Mouse (Mus musculus): Measurements from ENCODE around the gene Gm10134. TPM values are rescaled to one million over a fixed set of nuclear protein-coding genes. Genes with fewer than 3 reads are reported as not detected.

Gm10134 gene
- total and polyA plus RNA-seq, 3 experiments, result not detected

DNA sequence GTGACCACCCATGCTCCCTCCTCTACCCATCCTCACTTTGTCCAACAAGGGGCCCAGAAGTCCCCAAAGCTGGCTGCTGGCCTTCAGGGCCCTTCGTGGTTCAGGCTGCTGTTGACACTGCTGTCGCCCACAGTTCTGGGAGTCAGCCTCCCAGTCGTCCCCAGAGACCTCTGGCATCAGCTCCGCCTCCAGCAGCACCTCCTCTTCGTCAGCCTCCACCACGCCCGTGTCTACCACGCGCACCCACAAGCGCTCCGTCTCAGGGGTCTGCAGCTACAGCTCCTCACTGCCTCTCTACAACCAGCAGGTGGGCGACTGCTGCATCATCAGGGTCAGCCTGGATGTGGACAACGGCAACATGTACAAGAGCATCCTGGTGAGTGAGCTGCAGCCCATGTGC, 43.3 kb downstream of the Gm10134 start:
- Histone ChIP-seq H3K9me3 (replicated peaks; ENCODE audit: low read length) (no peaks in the 10 kb centered on the region), H3K9ac (ENCODE audit: insufficient read depth, low read depth) (no peak overlapping the region), H3K4me1 (ENCODE audit: control insufficient read depth in 1 of 2, insufficient read depth in 2 of 2) (peaks cover 7 to 24% of the 10 kb centered on the region in 2 experiments), H3K27ac (ENCODE audit: insufficient read depth, low read depth) (no peak overlapping the region), H3K79me2 (replicated peaks; ENCODE audit: control insufficient read depth, extremely low read depth, insufficient read depth, poor library complexity, severe bottlenecking) (no peaks in the 10 kb centered on the region), H3K36me3 (replicated peaks in 1 of 2; ENCODE audit: control insufficient read depth in 1 of 2, insufficient read depth in 1 of 2, low read length in 1 of 2) (peaks cover 56 to 95% of the 10 kb centered on the region in 2 experiments), H3K4me3 (replicated peaks in 1 of 3; ENCODE audit: low read depth in 2 of 3, low read length in 2 of 3, poor library complexity in 1 of 3) (no peak overlapping the region), H3K27me3 (replicated peaks) (no peaks in the 10 kb centered on the region), H3K4me2 (ENCODE audit: insufficient read depth, low read depth, poor library complexity, severe bottlenecking) (no peak overlapping the region)
- dilution Hi-C loops (cut with MboI; ENCODE audit: extremely low pct_ligation_motif_present, extremely low pct_unique_long_range_greater_than_20kb, low sequenced_read_pairs) (no loop called here), in situ Hi-C loops (cut with MboI; ENCODE audit: low pct_ligation_motif_present, low pct_unique_long_range_greater_than_20kb, low sequenced_read_pairs) (loop anchor here (5.0 kb wide), 1 partner anchor 37 kb away; the partner anchor contains the start of gene Ralgds)
- DNase-seq (ENCODE audit: extremely low read depth), result no peak
- TF ChIP-seq KAT2A (IDR thresholded peaks at IDR 0.05; ENCODE audit: insufficient replicate concordance, low read length) (no peak), GABPA (IDR thresholded peaks at IDR 0.05; ENCODE audit: insufficient replicate concordance, low read depth, low read length) (no peak), SMC3 (IDR thresholded peaks at IDR 0.05; ENCODE audit: low read depth, low read length) (no peak)

DNA sequence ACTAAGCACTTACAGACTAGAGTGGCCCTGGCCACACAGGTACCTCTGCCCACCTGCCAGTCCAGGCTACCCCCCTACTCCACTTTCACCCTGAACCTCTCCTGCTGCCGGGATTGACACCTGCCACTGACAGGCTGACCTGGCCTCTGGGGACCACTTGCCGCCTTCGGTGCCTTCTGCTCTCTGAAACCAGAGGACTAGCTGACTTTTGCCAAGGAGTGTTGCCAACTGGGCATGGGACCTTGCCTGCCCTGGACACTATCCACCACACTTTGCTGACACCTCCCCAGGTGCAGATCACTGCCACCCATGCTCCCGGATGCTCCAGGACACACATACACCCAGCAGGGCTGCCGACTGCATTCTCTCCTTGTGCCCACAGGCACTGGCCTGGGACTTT, 46.4 kb downstream of the Gm10134 start:
- Histone ChIP-seq H3K27ac (ENCODE audit: insufficient read depth, low read depth) (no peak overlapping the region), H3K9me3 (replicated peaks; ENCODE audit: low read length) (no peaks in the 10 kb centered on the region), H3K79me2 (replicated peaks; ENCODE audit: control insufficient read depth, extremely low read depth, insufficient read depth, poor library complexity, severe bottlenecking) (no peaks in the 10 kb centered on the region), H3K4me2 (ENCODE audit: insufficient read depth, low read depth, poor library complexity, severe bottlenecking) (no peak overlapping the region), H3K9ac (ENCODE audit: insufficient read depth, low read depth) (no peak overlapping the region), H3K4me1 (ENCODE audit: control insufficient read depth in 1 of 2, insufficient read depth in 2 of 2) (peaks cover 4 to 9% of the 10 kb centered on the region in 2 experiments), H3K36me3 (replicated peaks in 1 of 2; ENCODE audit: control insufficient read depth in 1 of 2, insufficient read depth in 1 of 2, low read length in 1 of 2) (peaks cover 39 to 68% of the 10 kb centered on the region in 2 experiments), H3K27me3 (replicated peaks) (no peaks in the 10 kb centered on the region), H3K4me3 (replicated peaks in 1 of 3; ENCODE audit: low read depth in 2 of 3, low read length in 2 of 3, poor library complexity in 1 of 3) (no peak overlapping the region)
- DNase-seq (ENCODE audit: extremely low read depth), result no peak
- in situ Hi-C loops (cut with MboI; ENCODE audit: low pct_ligation_motif_present, low pct_unique_long_range_greater_than_20kb, low sequenced_read_pairs), result no loop called here
- TF ChIP-seq JUN (IDR thresholded peaks at IDR 0.05; ENCODE audit: insufficient read depth, low read depth, low read length) (no peak), EP300 (IDR thresholded peaks at IDR 0.05; ENCODE audit: low read length) (no peak), USF1 (IDR thresholded peaks at IDR 0.05; ENCODE audit: low read depth, low read length) (no peak), POLR2AphosphoS2 (IDR thresholded peaks at IDR 0.05; ENCODE audit: low read depth, low read length) (no peak), POLR2A (IDR thresholded peaks at IDR 0.05; ENCODE audit: low read depth, low read length) (no peak), UBTF (IDR thresholded peaks at IDR 0.05; ENCODE audit: low read depth, low read length) (no peak), TBP (conservative IDR thresholded peaks at IDR 0.05; ENCODE audit: low read depth, low read length) (no peak), ZKSCAN1 (IDR thresholded peaks at IDR 0.05; ENCODE audit: borderline replicate concordance, low read depth, low read length) (no peak), USF2 (conservative IDR thresholded peaks at IDR 0.05; ENCODE audit: low read depth, low read length) (no peak), NELFE (IDR thresholded peaks at IDR 0.05; ENCODE audit: low read depth, low read length) (no peak), TCF12 (IDR thresholded peaks at IDR 0.05; ENCODE audit: low read depth, low read length) (no peak), MXI1 (IDR thresholded peaks at IDR 0.05; ENCODE audit: low read depth, low read length) (no peak), MAX (IDR thresholded peaks at IDR 0.05; ENCODE audit: low read length) (no peak), BHLHE40 (IDR thresholded peaks at IDR 0.05; ENCODE audit: low read depth, low read length) (no peak), ZC3H11A (IDR thresholded peaks at IDR 0.05; ENCODE audit: low read depth, low read length) (no peak), MEF2A (IDR thresholded peaks at IDR 0.05; ENCODE audit: borderline replicate concordance, low read depth, low read length) (no peak), KAT2A (IDR thresholded peaks at IDR 0.05; ENCODE audit: insufficient replicate concordance, low read length) (no peak)
- dilution Hi-C loops (cut with MboI; ENCODE audit: extremely low pct_ligation_motif_present, extremely low pct_unique_long_range_greater_than_20kb, low sequenced_read_pairs), result no loop called here

Other genes starting within 250 kb of the Gm10134 start
- gene Ppp1r26, start 59.3 kb upstream of the Gm10134 start, total RNA-seq (2012; rRNA removed), result not detected in 2 replicates
- gene Ppp1r26, start 59.3 kb upstream of the Gm10134 start, total RNA-seq (2014; rRNA removed), result not detected in 2 replicates
- 0.27 and 0.77 TPM in 2 replicates for gene Ppp1r26, start 59.3 kb upstream of the Gm10134 start, polyA plus RNA-seq (2012; ENCODE audit: insufficient read length, low read depth)
- gene 1700007K13Rik, start 39.8 kb upstream of the Gm10134 start, total RNA-seq (2012; rRNA removed), result 0.98 and 1.6 TPM in 2 replicates
- 0.74 TPM in 2 replicates for gene 1700007K13Rik, start 39.8 kb upstream of the Gm10134 start, total RNA-seq (2014; rRNA removed)
- gene 1700007K13Rik, start 39.8 kb upstream of the Gm10134 start, polyA plus RNA-seq (2012; ENCODE audit: insufficient read length, low read depth), result 1.3 TPM in 1 of 2 replicates, not detected in the other
- 21.3 and 28.7 TPM in 2 replicates for gene Mrps2, start 38.0 kb upstream of the Gm10134 start, total RNA-seq (2012; rRNA removed)
- 45.5 and 46.6 TPM in 2 replicates for gene Mrps2, start 38.0 kb upstream of the Gm10134 start, total RNA-seq (2014; rRNA removed)
- gene Mrps2, start 38.0 kb upstream of the Gm10134 start, polyA plus RNA-seq (2012; ENCODE audit: insufficient read length, low read depth), result 73.3 and 78.5 TPM in 2 replicates
- gene Gbgt1, start 9.2 kb upstream of the Gm10134 start, total RNA-seq (2012; rRNA removed), result not detected in 2 replicates
- gene Gbgt1, start 9.2 kb upstream of the Gm10134 start, total RNA-seq (2014; rRNA removed), result not detected in 2 replicates
- not detected in 2 replicates for gene Gbgt1, start 9.2 kb upstream of the Gm10134 start, polyA plus RNA-seq (2012; ENCODE audit: insufficient read length, low read depth)
- gene Ralgds, start 7.0 kb downstream of the Gm10134 start, total RNA-seq (2012; rRNA removed), result 11.0 and 11.4 TPM in 2 replicates
- 4.1 and 4.8 TPM in 2 replicates for gene Ralgds, start 7.0 kb downstream of the Gm10134 start, total RNA-seq (2014; rRNA removed)
- 6.6 and 7.4 TPM in 2 replicates for gene Ralgds, start 7.0 kb downstream of the Gm10134 start, polyA plus RNA-seq (2012; ENCODE audit: insufficient read length, low read depth)
- not detected in 2 replicates for gene Cel, start 57.3 kb downstream of the Gm10134 start, total RNA-seq (2012; rRNA removed)
- gene Cel, start 57.3 kb downstream of the Gm10134 start, total RNA-seq (2014; rRNA removed), result not detected in 2 replicates
- gene Cel, start 57.3 kb downstream of the Gm10134 start, polyA plus RNA-seq (2012; ENCODE audit: insufficient read length, low read depth), result not detected in 2 replicates
- gene Gtf3c5, start 77.7 kb downstream of the Gm10134 start, total RNA-seq (2012; rRNA removed), result 12.5 and 15.1 TPM in 2 replicates
- gene Gtf3c5, start 77.7 kb downstream of the Gm10134 start, total RNA-seq (2014; rRNA removed), result 8.4 and 8.6 TPM in 2 replicates
- 27.4 and 30.7 TPM in 2 replicates for gene Gtf3c5, start 77.7 kb downstream of the Gm10134 start, polyA plus RNA-seq (2012; ENCODE audit: insufficient read length, low read depth)
- 0.17 TPM in 1 of 2 replicates, not detected in the other for gene Gfi1b, start 115.9 kb downstream of the Gm10134 start, total RNA-seq (2012; rRNA removed)
- 0.27 and 0.87 TPM in 2 replicates for gene Gfi1b, start 115.9 kb downstream of the Gm10134 start, total RNA-seq (2014; rRNA removed)
- gene Gfi1b, start 115.9 kb downstream of the Gm10134 start, polyA plus RNA-seq (2012; ENCODE audit: insufficient read length, low read depth), result 0.19 TPM in 1 of 2 replicates, not detected in the other
- gene Tsc1, start 135.1 kb downstream of the Gm10134 start, total RNA-seq (2012; rRNA removed), result 8.7 and 9.5 TPM in 2 replicates
- gene Tsc1, start 135.1 kb downstream of the Gm10134 start, total RNA-seq (2014; rRNA removed), result 7.6 and 8.1 TPM in 2 replicates
- gene Tsc1, start 135.1 kb downstream of the Gm10134 start, polyA plus RNA-seq (2012; ENCODE audit: insufficient read length, low read depth), result 12.2 and 13.4 TPM in 2 replicates
- 6.0 and 13.1 TPM in 2 replicates for gene Spaca9, start 193.6 kb downstream of the Gm10134 start, total RNA-seq (2012; rRNA removed)
- gene Spaca9, start 193.6 kb downstream of the Gm10134 start, total RNA-seq (2014; rRNA removed), result 8.0 and 9.2 TPM in 2 replicates
- 7.4 and 9.8 TPM in 2 replicates for gene Spaca9, start 193.6 kb downstream of the Gm10134 start, polyA plus RNA-seq (2012; ENCODE audit: insufficient read length, low read depth)
- gene Ak8, start 194.1 kb downstream of the Gm10134 start, total RNA-seq (2012; rRNA removed), result 0.55 and 0.84 TPM in 2 replicates
- gene Ak8, start 194.1 kb downstream of the Gm10134 start, total RNA-seq (2014; rRNA removed), result 0.58 and 1.1 TPM in 2 replicates
- gene Ak8, start 194.1 kb downstream of the Gm10134 start, polyA plus RNA-seq (2012; ENCODE audit: insufficient read length, low read depth), result 4.9 and 5.3 TPM in 2 replicates